Mouse (Mus musculus) forebrain, embryonic 14.5 days (tissue): ENCODE data around the gene Ptpn3. TPM values are rescaled to one million over a fixed set of nuclear protein-coding genes. Genes with fewer than 3 reads are reported as not detected.

ENCODE experiments used
- ATAC-seq: fragments of 200-750 bp; cut with Nextera tagmentation; 2 replicates; pipeline ENCODE4 v1.8.0; 2017; ENCODE audit warnings: mild to moderate bottlenecking, moderate library complexity
- DNase-seq: peaks from one replicate; pipeline ENCODE4 v3.0.0-alpha.2; 2015; ENCODE audit warnings: low spot score
- H3K27ac ChIP-seq: fragments of 300-500 bp; sonication (generic); 2 replicates; pipeline ENCODE4 v1.5.1; 2014; ENCODE audit warnings: low read depth, mild to moderate bottlenecking, control low read depth, low read length, moderate library complexity
- H3K27me3 ChIP-seq: fragments of 300-500 bp; sonication (generic); replicated peaks from 2 replicates; pipeline ENCODE4 v1.6.1; 2014; ENCODE audit warnings: low read length, control low read depth, mixed read lengths; ENCODE audit not compliant: control insufficient read depth, insufficient read depth
- H3K36me3 ChIP-seq: fragments of 300-500 bp; sonication (generic); 2 replicates; pipeline ENCODE4 v1.6.1; 2014; ENCODE audit warnings: low read length, control low read depth; ENCODE audit not compliant: control insufficient read depth, insufficient read depth
- H3K4me1 ChIP-seq: fragments of 300-500 bp; sonication (generic); 2 replicates; pipeline ENCODE4 v1.6.1; 2014; ENCODE audit warnings: antibody characterized with exemption, low read length, control low read depth; ENCODE audit not compliant: control insufficient read depth, insufficient read depth
- H3K4me2 ChIP-seq: fragments of 300-500 bp; sonication (generic); 2 replicates; pipeline ENCODE4 v1.6.1; 2014; ENCODE audit warnings: mild to moderate bottlenecking, control low read depth, low read length
- H3K4me3 ChIP-seq: fragments of 300-500 bp; sonication (generic); 2 replicates; pipeline ENCODE4 v1.5.1; 2014; ENCODE audit warnings: low read depth, low read length, control low read depth
- H3K9ac ChIP-seq: fragments of 300-500 bp; sonication (generic); 2 replicates; pipeline ENCODE4 v1.6.1; 2014; ENCODE audit warnings: mild to moderate bottlenecking, low read length, control low read depth, moderate library complexity
- H3K9me3 ChIP-seq: fragments of 300-500 bp; sonication (generic); replicated peaks from 2 replicates; pipeline ENCODE4 v1.6.1; 2016; ENCODE audit warnings: low read length, control low read depth, mixed read lengths; ENCODE audit not compliant: control insufficient read depth
- WGBS: fragments of 180-500 bp; shearing (Covaris S2); extraction: QIAGEN DNeasy Blood & Tissue Kit; methylation state at CpG from one replicate; pipeline ENCODE4 v1.1.7; 2014; 5-methylcytosine and 5-hydroxymethylcytosine counted together
- polyA plus RNA-seq: library from polyadenylated mRNA; unstranded; fragments of >200 nt; fragmentation: Nextera tagmentation; extraction: Ambion mirVana; gene quantifications from 2 replicates; pipeline ENCODE4 v1.2.1, GENCODE M21; 2014

Gene Ptpn3
- polyA plus RNA-seq, 1 experiment from 2014 or later = 0.58 TPM

- DNase-seq = peak; percentile 45
- Histone ChIP-seq H3K27ac (no peak overlapping the region), H3K4me1 (peaks cover 15% of the 10 kb centered on the region)
These were observed 898 bp downstream of the Ptpn3 start for GRCm38 (mm10) chr4:57300469-57301409.

GRCm38 (mm10) chr4:57299701-57300468 is 1.8 kb downstream of the Ptpn3 start:
- Histone ChIP-seq H3K36me3 (no peaks in the 10 kb centered on the region), H3K27ac (no peak overlapping the region), H3K4me1 (peaks cover 15% of the 10 kb centered on the region), H3K9ac (peak overlapping the region; percentile 73), H3K9me3 (no peaks in the 10 kb centered on the region), H3K4me3 (peak overlapping the region; percentile 65), H3K4me2 (peak overlapping the region; percentile 97), H3K27me3 (0 out of 2 replicates have a peak, but pooled peaks cover 5% of the 10 kb centered on the region)
- ATAC-seq (peak; percentile 57), DNase-seq (peak; percentile 44)
- WGBS = under 1% methylated on average over 82 of the region's 97 CpGs

More at GRCm38 (mm10) chr4:57300469-57301409, 898 bp downstream of the Ptpn3 start:
- Histone ChIP-seq H3K27me3 (0 out of 2 replicates have a peak, but pooled peaks cover 5% of the 10 kb centered on the region), H3K4me2 (peak overlapping the region; percentile 97), H3K9me3 (no peaks in the 10 kb centered on the region), H3K36me3 (no peaks in the 10 kb centered on the region), H3K9ac (peak overlapping the region; percentile 73), H3K4me3 (peak overlapping the region; percentile 65)
- ATAC-seq = no peak; the same call in 1 of the 2 replicates
- WGBS = under 1% methylated on average over 36 of the region's 37 CpGs

- no peaks in the 10 kb centered on the region for H3K36me3 ChIP-seq
These were observed 2.3 kb downstream of the Ptpn3 start for GRCm38 (mm10) chr4:57299308-57299700.

GRCm38 (mm10) chr4:57298181-57298580 is 3.5 kb downstream of the Ptpn3 start:
- ATAC-seq = no peak
- 87% methylated on average over 4 of the region's 4 CpGs for WGBS
- no peak for DNase-seq
- H3K9me3 ChIP-seq = no peaks in the 10 kb centered on the region
- no peak overlapping the region for H3K4me2 ChIP-seq
- peaks cover 15% of the 10 kb centered on the region for H3K4me1 ChIP-seq
- H3K36me3 ChIP-seq = no peaks in the 10 kb centered on the region
- no peak overlapping the region for H3K9ac ChIP-seq
- 0 out of 2 replicates have a peak, but pooled peaks cover 5% of the 10 kb centered on the region for H3K27me3 ChIP-seq
- H3K27ac ChIP-seq = no peak overlapping the region
- no peak overlapping the region for H3K4me3 ChIP-seq

More at GRCm38 (mm10) chr4:57299308-57299700, 2.3 kb downstream of the Ptpn3 start:
- H3K9me3 ChIP-seq = no peaks in the 10 kb centered on the region
- no peak overlapping the region for H3K27ac ChIP-seq
- H3K27me3 ChIP-seq = 0 out of 2 replicates have a peak, but pooled peaks cover 5% of the 10 kb centered on the region
- WGBS = 2% methylated on average over 9 of the region's 9 CpGs
- DNase-seq (peak; percentile 63), ATAC-seq (no peak)
- peaks cover 15% of the 10 kb centered on the region for H3K4me1 ChIP-seq
- H3K4me3 ChIP-seq = peak overlapping the region; percentile 65
- H3K4me2 ChIP-seq = peak overlapping the region; percentile 97
- H3K9ac ChIP-seq = peak overlapping the region; percentile 73

- ATAC-seq (no peak), DNase-seq (no peak)
- Histone ChIP-seq H3K27me3 (0 out of 2 replicates have a peak, but pooled peaks cover 2% of the 10 kb centered on the region), H3K4me3 (no peak overlapping the region), H3K27ac (no peak overlapping the region), H3K4me2 (no peak overlapping the region), H3K9me3 (no peaks in the 10 kb centered on the region), H3K36me3 (no peaks in the 10 kb centered on the region), H3K4me1 (peaks cover 9% of the 10 kb centered on the region; the same call in 1 of the 2 replicates), H3K9ac (no peak overlapping the region)
- 75% methylated on average over 9 of the region's 9 CpGs for WGBS
These were observed 6.5 kb downstream of the Ptpn3 start for GRCm38 (mm10) chr4:57294971-57295656.

GRCm38 (mm10) chr4:57292670-57293069 is 9.0 kb downstream of the Ptpn3 start:
- no peak for DNase-seq
- H3K36me3 ChIP-seq = no peaks in the 10 kb centered on the region
- no peak overlapping the region for H3K4me2 ChIP-seq
- no peak overlapping the region for H3K9ac ChIP-seq
- no peak for ATAC-seq
- no peaks in the 10 kb centered on the region for H3K4me1 ChIP-seq
- 90% methylated on average over 5 of the region's 5 CpGs for WGBS
- H3K27ac ChIP-seq = no peak overlapping the region
- no peaks in the 10 kb centered on the region for H3K27me3 ChIP-seq
- no peak overlapping the region for H3K4me3 ChIP-seq
- no peaks in the 10 kb centered on the region for H3K9me3 ChIP-seq

GRCm38 (mm10) chr4:57290049-57290448 is 11.6 kb downstream of the Ptpn3 start:
- H3K27me3 ChIP-seq = no peaks in the 10 kb centered on the region
- no peak overlapping the region for H3K27ac ChIP-seq
- DNase-seq = no peak
- H3K9me3 ChIP-seq = no peaks in the 10 kb centered on the region
- no peaks in the 10 kb centered on the region for H3K4me1 ChIP-seq
- H3K9ac ChIP-seq = no peak overlapping the region
- H3K4me3 ChIP-seq = no peak overlapping the region
- no peaks in the 10 kb centered on the region for H3K36me3 ChIP-seq
- 87% methylated on average over 6 of the region's 6 CpGs for WGBS
- H3K4me2 ChIP-seq = no peak overlapping the region
- ATAC-seq = no peak

GRCm38 (mm10) chr4:57287808-57288207 is 13.8 kb downstream of the Ptpn3 start:
- DNase-seq = no peak
- Histone ChIP-seq H3K27ac (no peak overlapping the region), H3K27me3 (no peaks in the 10 kb centered on the region), H3K9ac (no peak overlapping the region), H3K4me3 (no peak overlapping the region), H3K4me2 (no peak overlapping the region), H3K36me3 (no peaks in the 10 kb centered on the region), H3K9me3 (no peaks in the 10 kb centered on the region), H3K4me1 (no peaks in the 10 kb centered on the region)
- WGBS = 82% methylated on average over 3 of the region's 3 CpGs
- no peak for ATAC-seq
